Mouse (Mus musculus) neutrophil, adult 83 days (primary cell): ENCODE results near the gene Pja2. TPM values are rescaled to one million over a fixed set of nuclear protein-coding genes. Genes with fewer than 3 reads are reported as not detected.

Experiments used
- total RNA-seq, 2 experiments: library from RNA; stranded (reverse); gene quantifications; one replicate each; pipeline ENCODE4 v1.2.4; 2023

Gene Pja2
- total RNA-seq = 10 to 100 TPM; 24.9 to 25.0 TPM

GRCm38 (mm10) chr17:64331898-64332769 is at the start of gene Pja2:
Pja2 (minus strand) TSS chr17:64331916.

